Mouse (Mus musculus): ENCODE results near the gene Gbx2. TPM values are rescaled to one million over a fixed set of nuclear protein-coding genes. Genes with fewer than 3 reads are reported as not detected.

Gbx2 gene
- polyA plus RNA-seq, 1 experiment from 2014 or later, result 0.28 TPM

DNA sequence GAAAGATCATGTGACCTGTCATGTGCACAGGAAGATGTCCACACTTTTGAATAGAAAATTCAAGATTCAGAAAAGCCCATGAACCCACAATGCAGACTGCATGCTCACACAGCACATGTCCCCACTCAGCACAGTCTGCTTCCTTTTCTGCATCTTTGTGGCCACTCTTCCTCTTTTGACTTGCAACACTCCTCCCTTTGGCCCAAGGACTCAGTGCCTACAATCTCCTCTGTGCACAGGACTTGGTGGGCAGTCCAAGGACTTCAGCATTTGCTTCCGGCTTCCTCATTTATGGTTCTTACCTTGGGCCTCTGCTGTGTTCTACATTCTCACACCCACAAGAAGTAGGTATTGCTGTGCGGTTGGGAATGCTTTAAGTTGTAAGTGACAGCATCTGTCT, 28.7 kb downstream of the Gbx2 start:
- Histone ChIP-seq H3K4me1 (no peaks in the 10 kb centered on the region), H3K4me3 (replicated peaks) (no peak overlapping the region), H3K4me2 (replicated peaks) (no peak overlapping the region), H3K36me3 (no peaks in the 10 kb centered on the region), H3K9me3 (replicated peaks) (no peaks in the 10 kb centered on the region), H3K27me3 (no peaks in the 10 kb centered on the region), H3K27ac (replicated peaks) (no peak overlapping the region), H3K9ac (no peak overlapping the region)
- WGBS, result 83% methylated on average over 2 of the region's 2 CpGs
- no peak for ATAC-seq (ENCODE audit: insufficient number of reproducible peaks, low FRiP score, low TSS enrichment, low read depth)

- 77% methylated on average over 4 of the region's 4 CpGs for WGBS
- H3K36me3 ChIP-seq, result no peaks in the 10 kb centered on the region; the same call in 1 of the 2 replicates
- no peak overlapping the region for H3K27ac ChIP-seq (replicated peaks)
Observed at GRCm38 (mm10) chr1:89901381-89901780, 29.6 kb downstream of the Gbx2 start.

DNA sequence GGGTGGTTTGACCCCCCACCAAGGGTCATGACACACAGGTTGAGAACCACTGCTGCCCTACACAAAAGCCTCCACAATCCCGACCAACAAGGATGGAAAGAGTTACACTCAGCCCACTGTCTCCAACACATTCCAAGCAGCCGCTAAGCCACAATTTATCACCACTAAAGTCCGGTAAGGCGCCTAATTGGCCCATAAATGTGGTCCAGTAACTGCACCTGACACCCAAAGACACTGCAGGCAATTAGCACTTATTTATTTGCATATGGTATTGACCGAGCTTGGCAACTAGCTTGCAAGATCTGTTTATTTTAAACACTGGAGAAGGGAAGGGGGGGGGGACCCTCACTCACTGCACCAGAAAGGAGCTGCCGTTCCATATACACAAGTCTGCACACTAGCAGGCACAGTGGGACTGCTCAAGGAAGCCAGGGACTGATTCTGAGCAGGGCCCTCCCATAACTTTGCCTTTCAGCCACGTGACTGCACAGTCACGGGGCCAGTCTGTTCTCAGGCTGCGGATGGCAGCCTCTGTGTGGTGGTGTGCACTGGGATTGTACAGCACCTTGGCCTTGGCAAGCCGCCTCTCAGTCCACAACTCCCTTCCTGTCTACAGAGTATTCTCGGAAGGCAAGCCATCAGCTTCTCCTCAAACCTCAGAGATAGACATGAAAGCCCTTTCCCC, 31.1 kb downstream of the Gbx2 start:
- Histone ChIP-seq H3K4me1 (no peaks in the 10 kb centered on the region), H3K9ac (no peak overlapping the region), H3K9me3 (replicated peaks) (no peaks in the 10 kb centered on the region), H3K4me3 (replicated peaks) (no peak overlapping the region), H3K36me3 (no peaks in the 10 kb centered on the region; the same call in none of the 2 replicates), H3K27me3 (no peaks in the 10 kb centered on the region), H3K27ac (replicated peaks) (no peak overlapping the region), H3K4me2 (replicated peaks) (no peak overlapping the region)
- 80% methylated on average over 11 of the region's 11 CpGs for WGBS
- no peak for ATAC-seq (ENCODE audit: insufficient number of reproducible peaks, low FRiP score, low TSS enrichment, low read depth)

More at GRCm38 (mm10) chr1:89901381-89901780, 29.6 kb downstream of the Gbx2 start:
- Histone ChIP-seq H3K4me1 (no peaks in the 10 kb centered on the region), H3K9me3 (replicated peaks) (no peaks in the 10 kb centered on the region), H3K27me3 (no peaks in the 10 kb centered on the region), H3K4me2 (replicated peaks) (no peak overlapping the region), H3K4me3 (replicated peaks) (no peak overlapping the region), H3K9ac (no peak overlapping the region)
- ATAC-seq (ENCODE audit: insufficient number of reproducible peaks, low FRiP score, low TSS enrichment, low read depth), result no peak

GRCm38 (mm10) chr1:89899036-89899435, 31.9 kb downstream of the Gbx2 start:
- no peak overlapping the region for H3K27ac ChIP-seq (replicated peaks)
- H3K27me3 ChIP-seq, result no peaks in the 10 kb centered on the region
- no peaks in the 10 kb centered on the region for H3K9me3 ChIP-seq (replicated peaks)
- ATAC-seq (ENCODE audit: insufficient number of reproducible peaks, low FRiP score, low TSS enrichment, low read depth), result no peak
- H3K4me1 ChIP-seq, result no peaks in the 10 kb centered on the region
- no peak overlapping the region for H3K4me3 ChIP-seq (replicated peaks)
- 71% methylated on average over 2 of the region's 2 CpGs for WGBS
- no peaks in the 10 kb centered on the region; the same call in none of the 2 replicates for H3K36me3 ChIP-seq
- no peak overlapping the region for H3K9ac ChIP-seq
- H3K4me2 ChIP-seq (replicated peaks), result no peak overlapping the region

DNA sequence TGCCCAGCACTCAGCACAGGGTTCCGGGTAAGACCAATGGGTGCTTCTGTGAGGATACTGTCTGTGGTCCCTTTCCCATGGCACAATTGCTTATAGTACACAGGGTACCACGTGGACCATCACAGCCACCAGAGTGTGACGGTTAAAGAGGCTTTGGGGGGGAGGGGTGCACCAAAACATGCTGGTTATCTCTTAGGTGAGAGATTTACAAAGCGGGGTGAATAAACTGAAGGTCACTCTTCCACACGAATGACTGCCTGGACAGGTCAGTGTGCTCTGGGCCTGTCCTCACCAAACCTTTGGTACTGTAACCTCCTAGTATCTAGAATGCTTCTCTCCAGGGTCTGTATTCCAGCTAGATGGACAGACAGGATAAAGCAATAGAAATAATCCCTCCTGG, 35.2 kb downstream of the Gbx2 start:
- no peak overlapping the region for H3K9ac ChIP-seq
- no peaks in the 10 kb centered on the region for H3K27me3 ChIP-seq
- H3K36me3 ChIP-seq, result no peaks in the 10 kb centered on the region; the same call in none of the 2 replicates
- H3K9me3 ChIP-seq (replicated peaks), result no peaks in the 10 kb centered on the region
- H3K4me2 ChIP-seq (replicated peaks), result no peak overlapping the region
- WGBS, result 86% methylated on average over 5 of the region's 5 CpGs
- no peak for ATAC-seq (ENCODE audit: insufficient number of reproducible peaks, low FRiP score, low TSS enrichment, low read depth)
- no peaks in the 10 kb centered on the region for H3K4me1 ChIP-seq
- H3K4me3 ChIP-seq (replicated peaks), result no peak overlapping the region
- no peak overlapping the region for H3K27ac ChIP-seq (replicated peaks)

GRCm38 (mm10) chr1:89892281-89892680, 38.7 kb downstream of the Gbx2 start:
- H3K4me2 ChIP-seq (replicated peaks), result no peak overlapping the region
- no peaks in the 10 kb centered on the region for H3K4me1 ChIP-seq
- H3K27ac ChIP-seq (replicated peaks), result no peak overlapping the region
- no peak for ATAC-seq (ENCODE audit: insufficient number of reproducible peaks, low FRiP score, low TSS enrichment, low read depth)
- H3K9ac ChIP-seq, result no peak overlapping the region
- peaks cover 20% of the 10 kb centered on the region for H3K36me3 ChIP-seq
- WGBS, result 65% methylated on average over 7 of the region's 7 CpGs
- no peaks in the 10 kb centered on the region for H3K27me3 ChIP-seq
- H3K4me3 ChIP-seq (replicated peaks), result no peak overlapping the region
- H3K9me3 ChIP-seq (replicated peaks), result no peaks in the 10 kb centered on the region

GRCm38 (mm10) chr1:89891400-89891799, 39.6 kb downstream of the Gbx2 start:
- Histone ChIP-seq H3K4me1 (no peaks in the 10 kb centered on the region), H3K27me3 (no peaks in the 10 kb centered on the region), H3K27ac (replicated peaks) (no peak overlapping the region), H3K9me3 (replicated peaks) (no peaks in the 10 kb centered on the region), H3K4me3 (replicated peaks) (no peak overlapping the region), H3K4me2 (replicated peaks) (no peak overlapping the region), H3K36me3 (peaks cover 20% of the 10 kb centered on the region), H3K9ac (no peak overlapping the region)
- ATAC-seq (ENCODE audit: insufficient number of reproducible peaks, low FRiP score, low TSS enrichment, low read depth), result no peak
- 89% methylated on average over 6 of the region's 6 CpGs for WGBS

DNA sequence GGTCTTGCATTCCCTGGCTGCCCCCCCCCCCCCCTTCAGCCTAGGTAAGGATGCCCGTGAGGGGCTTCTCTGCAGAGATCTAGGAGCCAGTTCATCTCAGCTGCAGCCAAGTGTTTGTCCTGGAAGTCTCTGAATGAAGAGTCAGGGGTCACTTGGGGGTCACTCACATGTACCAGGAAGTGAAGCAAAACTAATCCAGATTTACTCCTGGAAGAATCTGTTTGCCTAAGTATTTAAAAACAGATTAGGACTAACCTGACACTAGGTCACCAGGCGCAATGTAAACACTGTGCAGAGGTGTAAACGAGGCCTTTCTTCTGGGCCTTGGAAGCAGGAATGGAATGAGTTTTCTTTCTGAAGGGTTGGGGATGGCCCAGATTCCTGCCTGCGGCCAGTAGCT, 45.3 kb downstream of the Gbx2 start:
- WGBS, result 33% methylated on average over 4 of the region's 4 CpGs
- H3K9ac ChIP-seq, result no peak overlapping the region
- H3K27ac ChIP-seq (replicated peaks), result no peak overlapping the region
- H3K4me1 ChIP-seq, result peaks cover 11% of the 10 kb centered on the region; the same call in 1 of the 2 replicates
- H3K36me3 ChIP-seq, result peaks cover 20% of the 10 kb centered on the region
- no peak overlapping the region for H3K4me2 ChIP-seq (replicated peaks)
- no peaks in the 10 kb centered on the region for H3K9me3 ChIP-seq (replicated peaks)
- H3K27me3 ChIP-seq, result no peaks in the 10 kb centered on the region
- no peak for ATAC-seq (ENCODE audit: insufficient number of reproducible peaks, low FRiP score, low TSS enrichment, low read depth)
- H3K4me3 ChIP-seq (replicated peaks), result no peak overlapping the region

- Histone ChIP-seq H3K4me3 (replicated peaks) (no peak overlapping the region), H3K9me3 (replicated peaks) (no peaks in the 10 kb centered on the region), H3K36me3 (0 out of 2 replicates have a peak, but pooled peaks cover 13% of the 10 kb centered on the region), H3K4me2 (replicated peaks) (no peak overlapping the region), H3K27ac (replicated peaks) (no peak overlapping the region), H3K27me3 (no peaks in the 10 kb centered on the region), H3K4me1 (peaks cover 11% of the 10 kb centered on the region; the same call in 1 of the 2 replicates), H3K9ac (no peak overlapping the region)
- WGBS, result 87% methylated on average over 8 of the region's 8 CpGs
- ATAC-seq (ENCODE audit: insufficient number of reproducible peaks, low FRiP score, low TSS enrichment, low read depth), result no peak
Observed at GRCm38 (mm10) chr1:89884335-89884734, 46.6 kb downstream of the Gbx2 start.

GRCm38 (mm10) chr1:89880834-89881233, 50.1 kb downstream of the Gbx2 start:
- no peak overlapping the region for H3K4me2 ChIP-seq (replicated peaks)
- H3K36me3 ChIP-seq, result no peaks in the 10 kb centered on the region
- WGBS, result 76% methylated on average over 10 of the region's 10 CpGs
- no peak overlapping the region for H3K27ac ChIP-seq (replicated peaks)
- H3K9ac ChIP-seq, result no peak overlapping the region
- no peak for ATAC-seq (ENCODE audit: insufficient number of reproducible peaks, low FRiP score, low TSS enrichment, low read depth)
- no peak overlapping the region for H3K4me3 ChIP-seq (replicated peaks)
- H3K4me1 ChIP-seq, result peaks cover 17% of the 10 kb centered on the region; the same call in 1 of the 2 replicates
- no peaks in the 10 kb centered on the region for H3K27me3 ChIP-seq
- H3K9me3 ChIP-seq (replicated peaks), result no peaks in the 10 kb centered on the region

- 34% methylated on average over 8 of the region's 8 CpGs for WGBS
- Histone ChIP-seq H3K27me3 (no peaks in the 10 kb centered on the region), H3K36me3 (no peaks in the 10 kb centered on the region), H3K27ac (replicated peaks) (no peak overlapping the region), H3K4me1 (peaks cover 16% of the 10 kb centered on the region; the same call in 1 of the 2 replicates), H3K9me3 (replicated peaks) (no peaks in the 10 kb centered on the region), H3K9ac (no peak overlapping the region), H3K4me2 (replicated peaks) (no peak overlapping the region), H3K4me3 (replicated peaks) (no peak overlapping the region)
- no peak for ATAC-seq (ENCODE audit: insufficient number of reproducible peaks, low FRiP score, low TSS enrichment, low read depth)
Observed at GRCm38 (mm10) chr1:89880193-89880592, 50.8 kb downstream of the Gbx2 start.

DNA sequence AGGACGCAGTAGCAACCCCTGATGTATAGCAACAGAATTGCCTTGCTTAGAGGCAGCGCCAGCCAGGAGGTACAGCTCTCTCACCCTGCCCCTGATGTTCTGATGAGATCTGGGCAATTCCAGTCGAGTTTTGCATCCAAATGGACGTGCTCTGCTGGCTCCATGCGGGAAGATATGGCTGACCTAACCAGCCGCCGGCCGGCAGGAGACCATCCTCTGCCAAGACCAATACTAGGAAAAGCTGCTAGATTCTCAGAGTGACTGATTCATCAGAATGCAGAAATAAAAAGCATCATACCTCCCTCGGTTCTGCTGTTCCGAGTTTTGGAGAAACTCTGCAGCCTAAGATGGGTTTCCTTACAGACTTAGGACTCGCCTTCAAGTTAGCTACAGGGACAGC, 52.5 kb downstream of the Gbx2 start:
- Histone ChIP-seq H3K4me3 (replicated peaks) (no peak overlapping the region), H3K27me3 (no peaks in the 10 kb centered on the region), H3K4me2 (replicated peaks) (no peak overlapping the region), H3K36me3 (no peaks in the 10 kb centered on the region), H3K4me1 (0 out of 2 replicates have a peak, but pooled peaks cover 8% of the 10 kb centered on the region), H3K9me3 (replicated peaks) (no peaks in the 10 kb centered on the region), H3K9ac (no peak overlapping the region), H3K27ac (replicated peaks) (no peak overlapping the region)
- 87% methylated on average over 11 of the region's 11 CpGs for WGBS
- no peak for ATAC-seq (ENCODE audit: insufficient number of reproducible peaks, low FRiP score, low TSS enrichment, low read depth)

Data from embryonic facial prominence, embryonic 15.5 days (tissue).